Mouse (Mus musculus): ENCODE measurements around the gene Ccr7. TPM values are rescaled to one million over a fixed set of nuclear protein-coding genes. Genes with fewer than 3 reads are reported as not detected.

The Ccr7 gene
- polyA plus RNA-seq, 1 experiment from 2014 or later: 0.23 TPM

GRCm38 (mm10) chr11:99096996-99097774 lies 57.7 kb downstream of the Ccr7 start:
- peaks cover 27% of the 10 kb centered on the region for H3K4me1 ChIP-seq
- no peaks in the 10 kb centered on the region for H3K27me3 ChIP-seq (replicated peaks)
- no peak overlapping the region for H3K9ac ChIP-seq
- no peak overlapping the region for H3K4me2 ChIP-seq
- WGBS: 75% methylated on average over 8 of the region's 8 CpGs
- no peak overlapping the region for H3K4me3 ChIP-seq
- no peak for ATAC-seq (ENCODE audit: extremely low read depth, insufficient number of reproducible peaks, low FRiP score, low TSS enrichment)
- H3K27ac ChIP-seq (replicated peaks): no peak overlapping the region
- H3K36me3 ChIP-seq: no peaks in the 10 kb centered on the region
- no peaks in the 10 kb centered on the region for H3K9me3 ChIP-seq

GRCm38 (mm10) chr11:99096417-99096816 lies 58.5 kb downstream of the Ccr7 start:
- H3K9ac ChIP-seq: no peak overlapping the region
- 80% methylated on average over 4 of the region's 4 CpGs for WGBS
- H3K27me3 ChIP-seq (replicated peaks): no peaks in the 10 kb centered on the region
- H3K27ac ChIP-seq (replicated peaks): no peak overlapping the region
- no peaks in the 10 kb centered on the region for H3K9me3 ChIP-seq
- no peak overlapping the region for H3K4me3 ChIP-seq
- H3K36me3 ChIP-seq: no peaks in the 10 kb centered on the region
- no peak for ATAC-seq (ENCODE audit: extremely low read depth, insufficient number of reproducible peaks, low FRiP score, low TSS enrichment)
- peaks cover 22% of the 10 kb centered on the region for H3K4me1 ChIP-seq
- no peak overlapping the region for H3K4me2 ChIP-seq

- Histone ChIP-seq H3K27me3 (replicated peaks) (no peaks in the 10 kb centered on the region), H3K9ac (no peak overlapping the region), H3K27ac (replicated peaks) (no peak overlapping the region), H3K4me2 (no peak overlapping the region), H3K9me3 (no peaks in the 10 kb centered on the region), H3K4me1 (peaks cover 22% of the 10 kb centered on the region), H3K4me3 (no peak overlapping the region), H3K36me3 (no peaks in the 10 kb centered on the region)
- ATAC-seq (ENCODE audit: extremely low read depth, insufficient number of reproducible peaks, low FRiP score, low TSS enrichment): no peak
- 76% methylated on average over 4 of the region's 4 CpGs for WGBS
Measured at GRCm38 (mm10) chr11:99095759-99096158, 59.1 kb downstream of the Ccr7 start.

- ATAC-seq (ENCODE audit: extremely low read depth, insufficient number of reproducible peaks, low FRiP score, low TSS enrichment): no peak
- H3K27ac ChIP-seq (replicated peaks): no peak overlapping the region
- 45% methylated on average over 2 of the region's 2 CpGs for WGBS
- H3K4me1 ChIP-seq: peaks cover 22% of the 10 kb centered on the region
- H3K9ac ChIP-seq: no peak overlapping the region
- H3K36me3 ChIP-seq: no peaks in the 10 kb centered on the region
- no peak overlapping the region for H3K4me3 ChIP-seq
- no peak overlapping the region for H3K4me2 ChIP-seq
- H3K9me3 ChIP-seq: no peaks in the 10 kb centered on the region
- H3K27me3 ChIP-seq (replicated peaks): no peaks in the 10 kb centered on the region
Measured at GRCm38 (mm10) chr11:99094911-99095676, 59.8 kb downstream of the Ccr7 start.

Other genes starting within 250 kb of the Ccr7 start
- gene Cdc6, start 247.3 kb downstream of the Ccr7 start, polyA plus RNA-seq (2015; fragmentation: Nextera tagmentation; extraction: Ambion mirVana): 21.1 and 22.9 TPM in 2 replicates
- gene Rara, start 227.3 kb downstream of the Ccr7 start, polyA plus RNA-seq (2015; fragmentation: Nextera tagmentation; extraction: Ambion mirVana): 27.9 and 28.3 TPM in 2 replicates
- gene Gjd3, start 172.1 kb downstream of the Ccr7 start, polyA plus RNA-seq (2015; fragmentation: Nextera tagmentation; extraction: Ambion mirVana): 1.3 and 3.3 TPM in 2 replicates
- 158 and 170 TPM in 2 replicates for gene Top2a, start 130.9 kb downstream of the Ccr7 start, polyA plus RNA-seq (2015; fragmentation: Nextera tagmentation; extraction: Ambion mirVana)
- gene Igfbp4, start 113.8 kb downstream of the Ccr7 start, polyA plus RNA-seq (2015; fragmentation: Nextera tagmentation; extraction: Ambion mirVana): 371 and 397 TPM in 2 replicates
- 0.15 and 0.21 TPM in 2 replicates for gene Tns4, start 65.8 kb downstream of the Ccr7 start, polyA plus RNA-seq (2015; fragmentation: Nextera tagmentation; extraction: Ambion mirVana)
- 150 and 165 TPM in 2 replicates for gene Smarce1, start 75.9 kb upstream of the Ccr7 start, polyA plus RNA-seq (2015; fragmentation: Nextera tagmentation; extraction: Ambion mirVana)
- 1.7 and 1.9 TPM in 2 replicates for gene Krt222, start 89.0 kb upstream of the Ccr7 start, polyA plus RNA-seq (2015; fragmentation: Nextera tagmentation; extraction: Ambion mirVana)
- gene Krt24, start 130.2 kb upstream of the Ccr7 start, polyA plus RNA-seq (2015; fragmentation: Nextera tagmentation; extraction: Ambion mirVana): not detected in 2 replicates
- 0.08 TPM in 1 of 2 replicates, not detected in the other for gene Krt25, start 167.9 kb upstream of the Ccr7 start, polyA plus RNA-seq (2015; fragmentation: Nextera tagmentation; extraction: Ambion mirVana)
- not detected in 2 replicates for gene Krt26, start 182.9 kb upstream of the Ccr7 start, polyA plus RNA-seq (2015; fragmentation: Nextera tagmentation; extraction: Ambion mirVana)
- gene Krt27, start 196.0 kb upstream of the Ccr7 start, polyA plus RNA-seq (2015; fragmentation: Nextera tagmentation; extraction: Ambion mirVana): not detected in 2 replicates
- 0.20 TPM in 1 of 2 replicates, not detected in the other for gene Krt28, start 219.8 kb upstream of the Ccr7 start, polyA plus RNA-seq (2015; fragmentation: Nextera tagmentation; extraction: Ambion mirVana)
- 11.1 and 14.2 TPM in 2 replicates for gene Krt10, start 234.3 kb upstream of the Ccr7 start, polyA plus RNA-seq (2015; fragmentation: Nextera tagmentation; extraction: Ambion mirVana)